Mouse (Mus musculus) hindbrain, embryonic 13.5 days (tissue): ENCODE data around the gene Gm20767. TPM values are rescaled to one million over a fixed set of nuclear protein-coding genes. Genes with fewer than 3 reads are reported as not detected.
"Not testable (repeated sequence)": the region's sequence is repeated elsewhere in the genome, so short reads cannot be mapped to it uniquely, and the experiment has no call there.

Source experiments
- ATAC-seq: fragments of 200-750 bp; cut with Nextera tagmentation; 2 replicates; pipeline ENCODE4 v1.8.0; 2017; ENCODE audit warnings: moderate TSS enrichment; ENCODE audit not compliant: low FRiP score
- H3K27ac ChIP-seq: fragments of 300-500 bp; sonication (generic); 2 replicates; pipeline ENCODE4 v1.5.1; 2015; ENCODE audit warnings: inconsistent platforms, mild to moderate bottlenecking, moderate library complexity
- H3K27me3 ChIP-seq: fragments of 300-500 bp; sonication (generic); 2 replicates; pipeline ENCODE4 v1.6.1; 2015; ENCODE audit warnings: mild to moderate bottlenecking, inconsistent platforms
- H3K36me3 ChIP-seq: fragments of 300-500 bp; sonication (generic); 2 replicates; pipeline ENCODE4 v1.6.1; 2015; ENCODE audit warnings: mild to moderate bottlenecking, inconsistent platforms
- H3K4me1 ChIP-seq: fragments of 300-500 bp; sonication (generic); replicated peaks from 2 replicates; pipeline ENCODE4 v1.6.1; 2015; ENCODE audit warnings: inconsistent platforms
- H3K4me2 ChIP-seq: fragments of 300-500 bp; sonication (generic); 2 replicates; pipeline ENCODE4 v1.6.1; 2015; ENCODE audit warnings: inconsistent platforms, mild to moderate bottlenecking, moderate library complexity
- H3K4me3 ChIP-seq: fragments of 300-500 bp; sonication (generic); 2 replicates; pipeline ENCODE4 v1.5.1; 2015; ENCODE audit warnings: mild to moderate bottlenecking, inconsistent platforms
- H3K9ac ChIP-seq: fragments of 300-500 bp; sonication (generic); 2 replicates; pipeline ENCODE4 v1.6.1; 2015; ENCODE audit warnings: mild to moderate bottlenecking, inconsistent platforms
- H3K9me3 ChIP-seq: fragments of 300-500 bp; sonication (generic); 2 replicates; pipeline ENCODE4 v1.6.1; 2016; ENCODE audit warnings: inconsistent platforms
- WGBS: fragments of 180-500 bp; shearing (Covaris S2); methylation state at CpG from one replicate; pipeline ENCODE4 v1.1.7; 2015; 5-methylcytosine and 5-hydroxymethylcytosine counted together
- polyA plus RNA-seq: library from polyadenylated mRNA; unstranded; fragments of >200 nt; fragmentation: Nextera tagmentation; extraction: Ambion mirVana; gene quantifications from 2 replicates; pipeline ENCODE4 v1.2.1, GENCODE M21; 2015

The Gm20767 gene
- not detected in 2 replicates for polyA plus RNA-seq

DNA sequence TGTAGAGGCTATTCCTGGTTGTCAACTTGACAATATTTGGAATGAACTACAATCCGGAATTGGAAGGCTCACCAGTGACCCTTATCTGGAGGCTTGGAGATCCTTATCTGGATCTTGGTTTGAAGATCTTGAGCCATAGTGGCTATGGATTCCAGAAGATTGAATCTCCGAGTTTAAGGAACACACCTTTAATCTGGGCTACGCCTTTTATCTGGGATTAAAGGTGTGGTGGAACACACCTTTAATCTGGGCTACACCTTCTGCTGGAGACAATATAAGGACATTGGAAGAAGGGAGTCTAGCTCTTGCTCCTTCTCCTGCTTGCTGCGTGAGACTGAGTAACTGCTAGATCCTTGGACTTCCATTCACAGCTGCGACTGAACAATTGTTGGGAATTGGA lies at the start of gene Gm20767:
TSS of gene Gm20767 (plus strand) at position 301 of the 400 bp plus-strand sequence.
- not testable (repeated sequence) for H3K4me2 ChIP-seq, H3K36me3 ChIP-seq, H3K4me3 ChIP-seq, H3K9me3 ChIP-seq, H3K4me1 ChIP-seq, H3K9ac ChIP-seq, H3K27me3 ChIP-seq, H3K27ac ChIP-seq, ATAC-seq
- WGBS = 87% methylated on average over 2 of the region's 5 CpGs

DNA sequence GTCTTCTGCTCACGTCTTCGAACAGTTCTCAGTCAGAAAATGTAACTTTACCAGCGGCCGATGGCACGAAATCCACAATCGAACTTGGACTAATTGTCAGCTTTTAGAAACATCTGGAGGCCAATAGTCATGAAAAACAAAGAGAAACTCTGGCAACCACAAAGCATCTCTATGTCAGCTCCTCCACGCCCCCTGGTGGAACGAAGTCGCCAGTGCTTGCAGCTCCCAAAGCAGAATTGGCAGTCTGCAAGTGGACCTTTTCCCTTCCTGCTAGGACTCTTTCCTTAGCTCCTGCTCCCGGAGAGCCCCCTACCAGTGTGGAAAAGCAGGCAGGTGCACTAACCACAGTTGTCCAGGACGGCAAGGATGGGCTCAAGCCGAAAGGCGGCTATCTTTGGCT lies 47.1 kb upstream of the Gm20767 start:
- not testable (repeated sequence) for H3K27me3 ChIP-seq, H3K36me3 ChIP-seq, H3K4me1 ChIP-seq, H3K9me3 ChIP-seq, H3K27ac ChIP-seq, H3K4me2 ChIP-seq, H3K4me3 ChIP-seq, H3K9ac ChIP-seq
- ATAC-seq = 0 out of 2 replicates have a peak, but pooled peaks have one; percentile 14
- WGBS = no CpG with 5 or more reads among the region's 13 CpGs

DNA sequence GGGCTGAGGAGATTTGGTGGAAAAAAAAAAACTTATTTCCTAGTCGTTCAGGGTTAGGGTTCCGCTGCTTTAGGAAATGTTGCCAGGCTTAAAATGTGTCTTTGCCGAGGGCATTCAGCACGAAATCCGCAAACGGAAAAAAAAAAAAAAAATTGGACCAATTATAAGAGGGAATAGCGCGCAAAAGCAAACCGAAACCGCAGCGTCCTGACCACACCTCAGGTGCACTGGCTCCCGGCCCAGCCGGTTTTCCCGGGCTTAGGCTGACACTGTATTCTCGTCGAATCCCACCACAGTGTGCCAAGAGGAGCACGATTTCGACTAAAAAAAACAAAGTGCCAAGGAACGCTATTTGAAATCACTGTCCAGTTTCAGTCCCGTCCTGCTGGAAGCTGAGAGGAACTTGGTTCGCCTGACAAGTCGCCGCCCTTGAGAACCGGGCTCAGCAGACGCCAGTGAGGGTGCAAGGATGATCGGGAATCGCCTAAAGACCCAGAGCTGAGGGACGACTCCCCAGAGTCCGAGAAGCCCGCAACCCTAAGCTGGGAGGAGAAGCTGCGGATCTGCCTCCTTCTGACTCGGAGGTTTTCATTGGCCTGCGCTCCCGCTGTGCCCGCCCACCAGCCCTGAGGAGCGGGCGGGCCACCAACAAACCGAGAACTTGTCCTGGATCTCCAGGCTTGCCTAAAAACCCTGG lies 43.7 kb upstream of the Gm20767 start:
- under 1% methylated on average over 24 of the region's 38 CpGs for WGBS
- H3K36me3 ChIP-seq, H3K9ac ChIP-seq, H3K27ac ChIP-seq, H3K4me2 ChIP-seq, H3K4me3 ChIP-seq, H3K9me3 ChIP-seq, H3K4me1 ChIP-seq, H3K27me3 ChIP-seq: not testable (repeated sequence)
- ATAC-seq = 0 out of 2 replicates have a peak, but pooled peaks have one; percentile 50

GRCm38 (mm10) chr13:120096938-120097256 lies 43.1 kb upstream of the Gm20767 start:
- not testable (repeated sequence) for H3K27ac ChIP-seq, H3K4me3 ChIP-seq, H3K4me1 ChIP-seq, H3K27me3 ChIP-seq, H3K4me2 ChIP-seq, H3K36me3 ChIP-seq, H3K9me3 ChIP-seq, H3K9ac ChIP-seq
- 0% methylated on average over 7 of the region's 13 CpGs for WGBS
- ATAC-seq = 0 out of 2 replicates have a peak, but pooled peaks have one; percentile 27

- H3K27ac ChIP-seq, H3K4me2 ChIP-seq, H3K27me3 ChIP-seq, H3K36me3 ChIP-seq, H3K9me3 ChIP-seq, H3K4me1 ChIP-seq, H3K9ac ChIP-seq, H3K4me3 ChIP-seq, ATAC-seq: not testable (repeated sequence)
- WGBS = no CpG with 5 or more reads among the region's 5 CpGs
Observed at GRCm38 (mm10) chr13:120099327-120099726, 40.7 kb upstream of the Gm20767 start.

GRCm38 (mm10) chr13:120106504-120106903 lies 33.5 kb upstream of the Gm20767 start:
- WGBS = no CpG with 5 or more reads among the region's 5 CpGs
- not testable (repeated sequence) for H3K27ac ChIP-seq, H3K4me1 ChIP-seq, H3K9ac ChIP-seq, H3K36me3 ChIP-seq, H3K27me3 ChIP-seq, H3K4me3 ChIP-seq, H3K9me3 ChIP-seq, H3K4me2 ChIP-seq, ATAC-seq

DNA sequence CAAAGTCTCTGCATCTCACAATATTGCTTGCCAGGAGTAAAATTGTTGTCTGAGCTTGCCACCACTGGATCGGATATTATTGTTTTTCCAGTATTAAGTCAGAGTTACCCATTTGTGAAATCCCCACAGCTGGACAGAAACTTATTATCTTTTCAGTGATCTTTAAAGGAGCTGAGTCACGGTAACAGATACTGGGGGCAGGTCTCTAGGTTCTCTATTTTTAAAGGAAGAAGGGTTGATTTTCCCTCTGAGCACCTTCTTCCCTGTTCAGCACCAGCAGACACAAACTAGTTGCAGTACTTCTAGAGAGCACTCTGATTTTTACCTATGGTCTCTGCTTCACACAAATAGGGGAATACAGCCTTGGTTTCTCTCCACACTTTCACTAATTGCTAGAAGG lies 33.0 kb upstream of the Gm20767 start:
- H3K27ac ChIP-seq, H3K9me3 ChIP-seq, ATAC-seq, H3K4me2 ChIP-seq, H3K4me3 ChIP-seq, H3K4me1 ChIP-seq, H3K27me3 ChIP-seq, H3K9ac ChIP-seq, H3K36me3 ChIP-seq: not testable (repeated sequence)
- WGBS = 81% methylated on average over 2 of the region's 2 CpGs

DNA sequence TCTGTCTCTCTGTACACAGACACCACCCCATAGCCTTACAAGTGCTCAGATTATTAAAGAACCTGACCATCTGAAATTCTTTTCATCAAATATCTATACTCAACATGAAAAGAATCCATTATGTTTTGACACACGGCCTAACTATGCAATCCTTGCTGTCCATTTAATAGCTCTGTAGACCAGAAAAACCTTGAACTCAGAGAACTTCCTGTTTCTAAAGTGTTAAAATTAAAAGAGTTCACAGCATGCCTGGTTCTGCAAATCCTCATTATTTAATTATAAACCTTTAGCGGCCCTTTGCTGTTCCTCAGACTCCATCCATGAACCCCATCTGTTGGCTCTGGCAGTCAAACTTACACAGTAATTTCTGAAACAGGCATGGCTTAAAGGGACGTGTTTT lies 2.3 kb downstream of the Gm20767 start:
- 84% methylated on average over 2 of the region's 3 CpGs for WGBS
- not testable (repeated sequence) for H3K4me2 ChIP-seq, H3K36me3 ChIP-seq, ATAC-seq, H3K4me1 ChIP-seq, H3K4me3 ChIP-seq, H3K9me3 ChIP-seq, H3K27me3 ChIP-seq, H3K9ac ChIP-seq, H3K27ac ChIP-seq

GRCm38 (mm10) chr13:120149660-120150407 lies 9.8 kb downstream of the Gm20767 start:
- not testable (repeated sequence) for H3K9me3 ChIP-seq, H3K36me3 ChIP-seq, H3K27ac ChIP-seq, H3K4me2 ChIP-seq, H3K9ac ChIP-seq, H3K4me1 ChIP-seq, ATAC-seq, H3K27me3 ChIP-seq, H3K4me3 ChIP-seq
- WGBS = 78% methylated on average over 3 of the region's 4 CpGs

- WGBS = 76% methylated on average over 3 of the region's 3 CpGs
Observed at GRCm38 (mm10) chr13:120150589-120150988, 10.5 kb downstream of the Gm20767 start.

DNA sequence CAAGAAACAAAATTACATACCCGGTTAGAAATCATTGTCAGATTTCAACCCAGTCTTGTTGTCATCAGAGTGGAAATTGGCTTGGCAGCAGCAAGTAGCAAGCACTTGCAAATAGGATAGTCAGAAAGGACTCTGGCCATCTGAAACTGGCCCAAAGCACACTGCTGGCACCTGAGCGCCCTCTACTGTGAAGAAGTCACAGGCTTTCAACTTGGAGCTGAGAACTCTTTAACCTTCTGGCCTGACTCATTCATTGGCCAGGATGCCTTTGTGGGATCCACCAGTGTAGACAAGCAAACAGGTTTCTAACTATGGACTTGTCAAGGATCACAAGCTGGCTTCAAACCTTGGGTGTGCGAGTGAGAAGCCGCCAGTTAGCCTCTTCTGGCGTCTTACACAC lies 28.3 kb downstream of the Gm20767 start:
- not testable (repeated sequence) for H3K27ac ChIP-seq, H3K4me2 ChIP-seq, H3K36me3 ChIP-seq, H3K4me1 ChIP-seq, H3K27me3 ChIP-seq, ATAC-seq, H3K4me3 ChIP-seq, H3K9ac ChIP-seq, H3K9me3 ChIP-seq
- 63% methylated on average over 5 of the region's 5 CpGs for WGBS

More at GRCm38 (mm10) chr13:120150589-120150988, 10.5 kb downstream of the Gm20767 start:
- not testable (repeated sequence) for H3K4me2 ChIP-seq, H3K4me3 ChIP-seq, H3K27ac ChIP-seq, H3K36me3 ChIP-seq, ATAC-seq, H3K4me1 ChIP-seq, H3K9ac ChIP-seq, H3K9me3 ChIP-seq, H3K27me3 ChIP-seq

- H3K9me3 ChIP-seq, H3K4me3 ChIP-seq, H3K27me3 ChIP-seq, H3K4me1 ChIP-seq, H3K4me2 ChIP-seq, ATAC-seq, H3K9ac ChIP-seq, H3K36me3 ChIP-seq, H3K27ac ChIP-seq: not testable (repeated sequence)
- 90% methylated on average over 4 of the region's 4 CpGs for WGBS
Observed at GRCm38 (mm10) chr13:120172133-120172532, 32.1 kb downstream of the Gm20767 start, which contains the start of gene Gm21818. Gene Gm21818 (plus strand): TSS chr13:120172433.
